Mouse (Mus musculus): ENCODE data around the gene 1700001C02Rik.

- TF ChIP-seq CTCF (IDR thresholded peaks at IDR 0.05; ENCODE audit: extremely low read depth, insufficient read depth, low read length) (no peak), POLR2A (IDR thresholded peaks at IDR 0.05; ENCODE audit: extremely low read depth, insufficient read depth, low read length) (no peak)
These were observed 17.7 kb downstream of the 1700001C02Rik start for GRCm38 (mm10) chr5:30483533-30483932.

Measured in cortical plate, adult 2 months (tissue).